Mouse (Mus musculus) embryonic facial prominence, embryonic 12.5 days (tissue): Measurements from ENCODE around the gene Tlr3. TPM values are rescaled to one million over a fixed set of nuclear protein-coding genes. Genes with fewer than 3 reads are reported as not detected.

ENCODE experiments used
- polyA plus RNA-seq: library from polyadenylated mRNA; unstranded; fragments of >200 nt; fragmentation: Nextera tagmentation; extraction: Ambion mirVana; gene quantifications from 2 replicates; pipeline ENCODE4 v1.2.1, GENCODE M21; 2016

Tlr3 gene
- polyA plus RNA-seq, 1 experiment from 2014 or later, result 1.4 TPM

Other genes with a start within 250 kb of the Tlr3 start
- not detected in 2 replicates for gene F11, start 149.0 kb downstream of the Tlr3 start, polyA plus RNA-seq
- 0.06 and 0.12 TPM in 2 replicates for gene Klkb1, start 116.2 kb downstream of the Tlr3 start, polyA plus RNA-seq
- not detected in 2 replicates for gene Gm45753, start 102.6 kb downstream of the Tlr3 start, polyA plus RNA-seq
- gene Cyp4v3, start 77.9 kb downstream of the Tlr3 start, polyA plus RNA-seq, result 1.3 and 1.8 TPM in 2 replicates
- gene Fam149a, start 28.8 kb downstream of the Tlr3 start, polyA plus RNA-seq, result 10.1 and 13.0 TPM in 2 replicates
- gene Sorbs2, start 96.7 kb upstream of the Tlr3 start, polyA plus RNA-seq, result 31.8 and 38.9 TPM in 2 replicates